Mouse (Mus musculus) embryonic fibroblast, embryonic 13.5 days (primary cell): ENCODE results near the gene Fam49a.

Experiments used
- CTCF ChIP-seq: IDR thresholded peaks from 2 replicates; pipeline ENCODE4 v1.5.1; 2011; ENCODE audit warnings: mild to moderate bottlenecking, control low read depth, low read length, moderate library complexity, borderline replicate concordance; ENCODE audit not compliant: insufficient read depth
- POLR2A ChIP-seq: IDR thresholded peaks from 2 replicates; pipeline ENCODE4 v1.6.1; 2011; ENCODE audit warnings: low read depth, mild to moderate bottlenecking, control low read depth, low read length, moderate library complexity

GRCm38 (mm10) chr12:12333526-12334310 lies 71.8 kb downstream of the Fam49a start:
- TF ChIP-seq POLR2A = no peak
- no peak for TF ChIP-seq CTCF
